In the genomic region with DNA sequence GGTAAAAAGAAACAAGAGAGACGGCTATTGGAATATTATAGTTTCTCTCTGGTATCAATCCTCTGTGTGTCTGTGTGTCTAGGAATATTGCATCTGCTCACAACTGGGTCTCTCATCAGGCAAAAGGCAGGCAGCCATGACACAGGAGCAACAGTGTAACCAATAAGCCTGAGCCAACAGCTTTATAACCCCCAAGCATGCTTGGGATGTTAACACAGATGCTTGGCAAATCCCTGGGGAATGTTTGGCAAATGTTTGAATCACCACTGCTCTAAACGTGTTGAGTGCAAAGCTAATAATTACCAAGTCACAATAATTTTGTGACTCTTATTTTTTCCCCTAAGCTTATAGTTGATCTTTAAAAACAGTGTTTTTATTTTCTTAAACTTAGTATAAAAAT, we compare ENCODE assay signal across 17 mouse cellular contexts.
"Had no signal": no experiment of that assay in that cellular context is flagged by ENCODE, and none has a peak within 500 bp of the region (broad histone marks: within the 10 kb centered on the region; RNA-seq: fewer than 3 reads in every experiment).

No protein-coding gene starts in this region.

- DNase-seq: lung, postnatal 14 days; lung, postnatal 4 days; retina, postnatal 1 day; right cerebral cortex, adult 18-20 months; right cerebral cortex, postnatal 25 days; right cerebral cortex, postnatal 4 days; spleen, adult 18-20 months; thymus, adult 18-20 months; thymus, postnatal 14 days; thymus, postnatal 36 days had no signal

- H3K4me3 ChIP-seq: lung, embryonic 15.5 days; midbrain, embryonic 10.5 days; midbrain, embryonic 12.5 days; midbrain, embryonic 15.5 days; myocyte; neural tube, embryonic 13.5 days; neural tube, embryonic 15.5 days had no signal

- H3K4me1 ChIP-seq: lung, embryonic 15.5 days had no signal
